Mouse (Mus musculus): ENCODE measurements around the gene Banp. TPM values are rescaled to one million over a fixed set of nuclear protein-coding genes. Genes with fewer than 3 reads are reported as not detected.

Banp gene
- total and polyA plus RNA-seq, 3 experiments = 14.9 to 34.2 (median 25.7) TPM

DNA sequence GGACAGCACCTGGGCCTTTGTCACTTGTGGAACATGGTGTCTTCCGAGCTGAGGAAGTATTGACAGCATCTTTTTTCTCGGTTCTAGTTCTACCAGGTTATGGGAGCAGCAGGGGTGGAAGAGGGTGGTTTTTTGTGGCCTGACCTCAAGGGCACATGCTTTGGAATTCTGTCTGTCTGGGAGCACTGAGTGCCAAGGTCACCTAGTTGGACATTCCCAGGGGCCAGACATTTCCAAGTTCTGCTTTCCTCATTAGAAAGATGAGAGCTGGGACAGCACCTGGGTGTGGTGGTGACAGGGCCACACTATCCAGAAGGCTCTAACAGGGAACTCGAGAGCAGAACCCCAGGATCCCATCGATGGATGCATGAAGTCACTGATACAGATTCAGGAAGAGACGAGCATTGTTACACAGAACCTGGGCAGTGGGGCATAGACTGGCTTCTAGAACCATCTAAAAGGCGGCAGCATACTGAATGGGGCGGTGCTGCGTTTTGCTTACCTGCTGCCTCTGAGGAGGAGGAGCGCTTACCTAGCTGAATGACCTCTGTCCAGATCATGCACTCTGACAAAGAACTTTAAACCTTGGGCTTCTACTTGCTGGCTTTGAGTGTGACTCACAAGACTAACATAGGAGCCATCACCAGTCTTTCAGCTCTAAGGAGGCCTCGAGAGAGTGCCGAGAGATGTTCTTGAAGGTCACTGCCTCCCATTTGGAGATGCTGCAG, 31.4 kb downstream of the Banp start:
- dilution Hi-C loops (cut with MboI; ENCODE audit: extremely low pct_ligation_motif_present, extremely low pct_unique_long_range_greater_than_20kb, low sequenced_read_pairs) (no loop called here), in situ Hi-C loops (cut with MboI; ENCODE audit: low pct_ligation_motif_present, low pct_unique_long_range_greater_than_20kb, low sequenced_read_pairs) (no loop called here)
- no peak overlapping the region for H3K4me3 ChIP-seq (replicated peaks in 1 of 3; ENCODE audit: low read depth in 2 of 3, low read length in 2 of 3, poor library complexity in 1 of 3)
- no peak for TF ChIP-seq ELF1 (IDR thresholded peaks at IDR 0.05; ENCODE audit: low read depth, low read length)
- TF ChIP-seq CHD1 (IDR thresholded peaks at IDR 0.05; ENCODE audit: low read depth, low read length) = no peak
- TF ChIP-seq MYC (IDR thresholded peaks at IDR 0.05; ENCODE audit: low read depth, low read length) = no peak
- TF ChIP-seq NRF1 (IDR thresholded peaks at IDR 0.05; ENCODE audit: low read depth, low read length) = no peak
- TF ChIP-seq MXI1 (IDR thresholded peaks at IDR 0.05; ENCODE audit: low read depth, low read length) = no peak
- no peak for TF ChIP-seq MEF2A (IDR thresholded peaks at IDR 0.05; ENCODE audit: borderline replicate concordance, low read depth, low read length)
- TF ChIP-seq RCOR1 (conservative IDR thresholded peaks at IDR 0.05; ENCODE audit: low read depth, low read length) = no peak
- TF ChIP-seq ZMIZ1 (IDR thresholded peaks at IDR 0.05; ENCODE audit: low read depth, low read length) = no peak
- no peak for TF ChIP-seq RAD21 (IDR thresholded peaks at IDR 0.05; ENCODE audit: low read depth, low read length)
- no peak for TF ChIP-seq HCFC1 (IDR thresholded peaks at IDR 0.05; ENCODE audit: low read depth, low read length)
- TF ChIP-seq SIN3A (IDR thresholded peaks at IDR 0.05; ENCODE audit: low read length) = no peak
- TF ChIP-seq E2F4 (IDR thresholded peaks at IDR 0.05; ENCODE audit: insufficient replicate concordance, low read depth, low read length) = no peak
- TF ChIP-seq JUND (conservative IDR thresholded peaks at IDR 0.05; ENCODE audit: low read depth, low read length) = no peak
- no peak for TF ChIP-seq POLR2A (IDR thresholded peaks at IDR 0.05; ENCODE audit: low read depth, low read length)
- TF ChIP-seq MAX (IDR thresholded peaks at IDR 0.05; ENCODE audit: low read length) = no peak
- no peak for TF ChIP-seq ZNF384 (IDR thresholded peaks at IDR 0.05; ENCODE audit: low read depth, low read length)
- no peak for TF ChIP-seq UBTF (IDR thresholded peaks at IDR 0.05; ENCODE audit: low read depth, low read length)
- TF ChIP-seq ZKSCAN1 (IDR thresholded peaks at IDR 0.05; ENCODE audit: borderline replicate concordance, low read depth, low read length) = no peak
- TF ChIP-seq MAZ (IDR thresholded peaks at IDR 0.05; ENCODE audit: low read depth, low read length) = no peak
- no peak for TF ChIP-seq CTCF (conservative IDR thresholded peaks at IDR 0.05 in 1 of 2, IDR thresholded peaks at IDR 0.05 in 1 of 2; ENCODE audit: low read depth in 2 of 2, low read length in 2 of 2)
- H3K9ac ChIP-seq (ENCODE audit: insufficient read depth, low read depth) = no peak overlapping the region
- no peak overlapping the region for H3K27ac ChIP-seq (ENCODE audit: insufficient read depth, low read depth)
- peaks cover 66 to 95% of the 10 kb centered on the region in 2 experiments for H3K36me3 ChIP-seq (replicated peaks in 1 of 2; ENCODE audit: control insufficient read depth in 1 of 2, insufficient read depth in 1 of 2, low read length in 1 of 2)
- no peaks in the 10 kb centered on the region for H3K9me3 ChIP-seq (replicated peaks; ENCODE audit: low read length)
- no peak for DNase-seq (ENCODE audit: extremely low read depth)
- H3K4me2 ChIP-seq (ENCODE audit: insufficient read depth, low read depth, poor library complexity, severe bottlenecking) = no peak overlapping the region
- no peaks in the 10 kb centered on the region for H3K27me3 ChIP-seq (replicated peaks)
- H3K79me2 ChIP-seq (replicated peaks; ENCODE audit: control insufficient read depth, extremely low read depth, insufficient read depth, poor library complexity, severe bottlenecking) = no peaks in the 10 kb centered on the region
- H3K4me1 ChIP-seq (ENCODE audit: control insufficient read depth in 1 of 2, insufficient read depth in 2 of 2) = no peaks in the 10 kb centered on the region

DNA sequence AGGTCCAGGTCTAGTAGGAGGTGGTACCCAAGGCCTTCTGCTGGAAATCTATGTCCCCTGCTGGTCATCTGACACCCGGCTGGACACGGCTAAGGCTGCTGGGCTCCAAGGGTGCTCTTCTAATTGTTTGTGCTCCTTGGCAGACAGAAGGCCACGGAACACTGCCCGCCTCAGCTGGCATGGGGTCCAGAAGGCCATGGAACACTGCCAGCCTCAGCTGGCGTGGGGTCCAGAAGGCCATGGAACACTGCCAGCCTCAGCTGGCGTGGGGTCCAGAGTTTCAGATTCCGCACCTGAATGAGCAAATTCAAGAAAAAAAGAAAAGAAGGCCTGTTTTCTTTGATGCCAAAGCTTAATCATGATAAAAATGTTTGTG, 32.0 kb downstream of the Banp start:
- H3K27me3 ChIP-seq (replicated peaks) = no peaks in the 10 kb centered on the region
- dilution Hi-C loops (cut with MboI; ENCODE audit: extremely low pct_ligation_motif_present, extremely low pct_unique_long_range_greater_than_20kb, low sequenced_read_pairs) = no loop called here
- peaks cover 62 to 92% of the 10 kb centered on the region in 2 experiments for H3K36me3 ChIP-seq (replicated peaks in 1 of 2; ENCODE audit: control insufficient read depth in 1 of 2, insufficient read depth in 1 of 2, low read length in 1 of 2)

More for the DNA sequence above, 32.0 kb downstream of the Banp start:
- Histone ChIP-seq H3K4me3 (replicated peaks in 1 of 3; ENCODE audit: low read depth in 2 of 3, low read length in 2 of 3, poor library complexity in 1 of 3) (no peak overlapping the region), H3K4me2 (ENCODE audit: insufficient read depth, low read depth, poor library complexity, severe bottlenecking) (no peak overlapping the region), H3K9ac (ENCODE audit: insufficient read depth, low read depth) (no peak overlapping the region), H3K79me2 (replicated peaks; ENCODE audit: control insufficient read depth, extremely low read depth, insufficient read depth, poor library complexity, severe bottlenecking) (no peaks in the 10 kb centered on the region), H3K4me1 (ENCODE audit: control insufficient read depth in 1 of 2, insufficient read depth in 2 of 2) (no peaks in the 10 kb centered on the region), H3K9me3 (replicated peaks; ENCODE audit: low read length) (no peaks in the 10 kb centered on the region), H3K27ac (ENCODE audit: insufficient read depth, low read depth) (no peak overlapping the region)
- in situ Hi-C loops (cut with MboI; ENCODE audit: low pct_ligation_motif_present, low pct_unique_long_range_greater_than_20kb, low sequenced_read_pairs) = no loop called here
- TF ChIP-seq KAT2A (IDR thresholded peaks at IDR 0.05; ENCODE audit: insufficient replicate concordance, low read length) (no peak), RCOR1 (conservative IDR thresholded peaks at IDR 0.05; ENCODE audit: low read depth, low read length) (no peak), POLR2A (IDR thresholded peaks at IDR 0.05; ENCODE audit: low read depth, low read length) (no peak), CTCF (conservative IDR thresholded peaks at IDR 0.05 in 1 of 2, IDR thresholded peaks at IDR 0.05 in 1 of 2; ENCODE audit: low read depth in 2 of 2, low read length in 2 of 2) (no peak), EP300 (IDR thresholded peaks at IDR 0.05; ENCODE audit: low read length) (no peak), E2F4 (IDR thresholded peaks at IDR 0.05; ENCODE audit: insufficient replicate concordance, low read depth, low read length) (no peak), RAD21 (IDR thresholded peaks at IDR 0.05; ENCODE audit: low read depth, low read length) (no peak), ZMIZ1 (IDR thresholded peaks at IDR 0.05; ENCODE audit: low read depth, low read length) (no peak), JUND (conservative IDR thresholded peaks at IDR 0.05; ENCODE audit: low read depth, low read length) (no peak), MAZ (IDR thresholded peaks at IDR 0.05; ENCODE audit: low read depth, low read length) (no peak), JUN (IDR thresholded peaks at IDR 0.05; ENCODE audit: insufficient read depth, low read depth, low read length) (no peak), IRF4 (IDR thresholded peaks at IDR 0.05; ENCODE audit: low read depth, low read length) (no peak), ETS1 (conservative IDR thresholded peaks at IDR 0.05; ENCODE audit: low read depth, low read length) (no peak), PAX5 (IDR thresholded peaks at IDR 0.05; ENCODE audit: low read length) (no peak), TCF12 (IDR thresholded peaks at IDR 0.05; ENCODE audit: low read depth, low read length) (no peak)
- no peak for DNase-seq (ENCODE audit: extremely low read depth)
